Mouse (Mus musculus) liver, embryonic 16.5 days (tissue): ENCODE data around the gene Igf2. TPM values are rescaled to one million over a fixed set of nuclear protein-coding genes. Genes with fewer than 3 reads are reported as not detected.

Experiments
- ATAC-seq: fragments of 200-750 bp; cut with Nextera tagmentation; 2 replicates; pipeline ENCODE4 v1.8.0; 2017; ENCODE audit warnings: low read depth, mild to moderate bottlenecking, moderate number of reproducible peaks, moderate library complexity
- H3K27ac ChIP-seq: fragments of 300-500 bp; sonication (generic); 2 replicates; pipeline ENCODE4 v1.5.1; 2014; ENCODE audit warnings: mild to moderate bottlenecking, low read length
- H3K27me3 ChIP-seq: fragments of 300-500 bp; sonication (generic); 2 replicates; pipeline ENCODE4 v1.6.1; 2014; ENCODE audit warnings: low read depth, low read length, mixed read lengths; ENCODE audit not compliant: control insufficient read depth, insufficient read depth
- H3K36me3 ChIP-seq: fragments of 300-500 bp; sonication (generic); 2 replicates; pipeline ENCODE4 v1.6.1; 2014; ENCODE audit warnings: mild to moderate bottlenecking; ENCODE audit not compliant: control insufficient read depth, insufficient read depth
- H3K4me1 ChIP-seq: fragments of 300-500 bp; sonication (generic); 2 replicates; pipeline ENCODE4 v1.6.1; 2014; ENCODE audit warnings: low read depth, low read length, mixed read lengths; ENCODE audit not compliant: control insufficient read depth
- H3K4me2 ChIP-seq: fragments of 300-500 bp; sonication (generic); 2 replicates; pipeline ENCODE4 v1.6.1; 2014; ENCODE audit warnings: low read depth, low read length, mixed read lengths
- H3K4me3 ChIP-seq: fragments of 300-500 bp; sonication (generic); 2 replicates; pipeline ENCODE4 v1.5.1; 2014; ENCODE audit warnings: low read depth, mild to moderate bottlenecking, low read length
- H3K9ac ChIP-seq: fragments of 300-500 bp; sonication (generic); 2 replicates; pipeline ENCODE4 v1.6.1; 2014; ENCODE audit warnings: low read depth, low read length
- H3K9me3 ChIP-seq: fragments of 300-500 bp; sonication (generic); replicated peaks from 2 replicates; pipeline ENCODE4 v1.6.1; 2016; ENCODE audit warnings: low read length; ENCODE audit not compliant: control insufficient read depth
- WGBS: fragments of 180-500 bp; shearing (Covaris S2); extraction: QIAGEN DNeasy Blood & Tissue Kit; methylation state at CpG from one replicate; pipeline ENCODE4 v1.1.7; 2014; ENCODE audit not compliant: insufficient replicate concordance; 5-methylcytosine and 5-hydroxymethylcytosine counted together
- microRNA counts: library from miRNA; unstranded; fragments of <30 nt; microRNA quantifications from one replicate; lab custom pipeline; 2016
- microRNA-seq: library from miRNA; unstranded; fragments of <30 nt; microRNA quantifications from one replicate; pipeline ENCODE4, GENCODE M21; 2016
- polyA plus RNA-seq: library from polyadenylated mRNA; unstranded; fragments of >200 nt; fragmentation: Nextera tagmentation; extraction: Ambion mirVana; gene quantifications from 2 replicates; pipeline ENCODE4 v1.2.1, GENCODE M21; 2015

Gene Igf2
- polyA plus RNA-seq, 1 experiment from 2014 or later: 693 TPM

GRCm38 (mm10) chr7:142610627-142611406 lies 55.8 kb downstream of the Igf2 start:
- Histone ChIP-seq H3K9me3 (no peaks in the 10 kb centered on the region), H3K4me3 (no peak overlapping the region), H3K4me1 (peaks cover 15% of the 10 kb centered on the region), H3K27ac (peak overlapping the region; percentile 45), H3K9ac (peak overlapping the region; percentile 30; the same call in 1 of the 2 replicates), H3K27me3 (no peaks in the 10 kb centered on the region), H3K36me3 (no peaks in the 10 kb centered on the region), H3K4me2 (peak overlapping the region; percentile 49)
- ATAC-seq: peak; percentile 96
- WGBS: 3% methylated on average over 12 of the region's 12 CpGs

DNA sequence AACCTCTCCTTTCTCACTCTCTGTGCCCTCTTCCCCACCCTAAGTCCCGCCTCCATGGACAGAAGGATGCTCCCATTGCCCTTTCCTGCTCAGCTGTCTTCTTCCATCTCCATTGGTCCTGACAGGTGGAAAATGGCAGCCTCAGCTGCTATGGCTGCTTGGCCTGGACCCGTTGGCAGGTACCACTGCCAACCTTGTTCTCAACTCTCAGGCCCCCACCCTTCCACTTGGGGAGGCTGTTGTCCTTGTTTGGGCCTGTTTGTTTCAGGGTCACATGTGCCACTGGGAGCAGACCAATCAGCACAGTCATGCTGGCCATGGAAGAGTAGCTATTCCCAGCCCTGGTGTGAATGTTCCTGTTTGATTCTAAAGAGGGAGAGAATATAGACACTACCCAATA lies 65.7 kb downstream of the Igf2 start:
- 46% methylated on average over 2 of the region's 2 CpGs for WGBS
- no peaks in the 10 kb centered on the region for H3K4me1 ChIP-seq
- H3K27me3 ChIP-seq: no peaks in the 10 kb centered on the region
- no peaks in the 10 kb centered on the region for H3K9me3 ChIP-seq
- ATAC-seq: no peak
- no peak overlapping the region for H3K4me3 ChIP-seq
- H3K36me3 ChIP-seq: no peaks in the 10 kb centered on the region
- H3K27ac ChIP-seq: no peak overlapping the region
- H3K4me2 ChIP-seq: no peak overlapping the region
- H3K9ac ChIP-seq: no peak overlapping the region

MicroRNAs within 50 kb of the gene (microRNA counts, 519-probe panel; counts per million panel counts)
- microRNA mmu-miR-483 (lab: Ali Mortazavi, UCI): 2,396 counts per million, percentile 58 among the panel's probes with 10 or more counts

Small RNAs within 50 kb of the gene (microRNA-seq; reads per million reads assigned to microRNA genes)
- gene Mir483: 3,425 reads per million, percentile 86 among the genes with 10 or more reads in this experiment

Other genes with a start within 250 kb of the Igf2 start
- gene Syt8, start 232.0 kb downstream of the Igf2 start, polyA plus RNA-seq: 0.14 TPM in 1 of 2 replicates, not detected in the other
- 17.8 and 41.4 TPM in 2 replicates for gene Tnni2, start 225.0 kb downstream of the Igf2 start, polyA plus RNA-seq
- gene Lsp1, start 206.0 kb downstream of the Igf2 start, polyA plus RNA-seq: 21.6 and 26.2 TPM in 2 replicates
- gene Tnnt3, start 168.0 kb downstream of the Igf2 start, polyA plus RNA-seq: 13.0 and 31.5 TPM in 2 replicates
- 10.9 and 11.4 TPM in 2 replicates for gene Mrpl23, start 134.1 kb downstream of the Igf2 start, polyA plus RNA-seq
- not detected in 2 replicates for gene Gm49394, start 3.1 kb upstream of the Igf2 start, polyA plus RNA-seq
- gene Ins2, start 76.6 kb upstream of the Igf2 start, polyA plus RNA-seq: 1.0 and 21.6 TPM in 2 replicates